Mouse (Mus musculus) myocyte (in vitro differentiated cells): ENCODE measurements around the gene Ttc30a2. TPM values are rescaled to one million over a fixed set of nuclear protein-coding genes. Genes with fewer than 3 reads are reported as not detected.

Source experiments
- H3K27me3 ChIP-seq: one replicate; pipeline ENCODE4 v1.6.1; 2011; ENCODE audit not compliant: control insufficient read depth, insufficient read depth, insufficient read length
- H3K36me3 ChIP-seq: one replicate; pipeline ENCODE4 v1.6.1; 2011; ENCODE audit not compliant: control insufficient read depth, insufficient read depth
- H3K4me2 ChIP-seq: one replicate; pipeline ENCODE4 v1.6.1; 2011; ENCODE audit warnings: low read depth, control low read depth
- H3K4me3 ChIP-seq: one replicate; pipeline ENCODE4 v1.5.1; 2011; ENCODE audit warnings: mild to moderate bottlenecking, control low read depth, moderate library complexity
- H3K79me2 ChIP-seq: one replicate; pipeline ENCODE4 v1.6.1; 2011; ENCODE audit not compliant: control insufficient read depth, insufficient read depth
- H3ac ChIP-seq: one replicate; pipeline ENCODE4 v1.6.1; 2011; ENCODE audit not compliant: control insufficient read depth, insufficient read length
- CEBPB ChIP-seq: IDR thresholded peaks from 2 replicates; pipeline ENCODE4 v1.6.1; 2011; ENCODE audit warnings: mild to moderate bottlenecking, moderate library complexity; ENCODE audit not compliant: poor library complexity, insufficient read depth, severe bottlenecking
- E2F4 ChIP-seq: IDR thresholded peaks from one replicate; pipeline ENCODE4 v1.6.1; 2011; ENCODE audit warnings: mild to moderate bottlenecking, control low read depth, moderate library complexity; ENCODE audit not compliant: insufficient read depth
- MAX ChIP-seq: IDR thresholded peaks from one replicate; pipeline ENCODE4 v1.6.1; 2011; ENCODE audit warnings: low read depth, mild to moderate bottlenecking, control low read depth
- MYOD1 ChIP-seq, 3 experiments: IDR thresholded peaks; one replicate each; pipeline ENCODE4 v1.6.1; 2011; ENCODE audit warnings: control low read depth in 2 of 3, low read depth in 2 of 3, mild to moderate bottlenecking in 2 of 3, moderate library complexity in 1 of 3; ENCODE audit not compliant: insufficient read length in 2 of 3, control insufficient read depth in 1 of 3
- MYOG ChIP-seq, 3 experiments: IDR thresholded peaks; one replicate each; pipeline ENCODE4 v1.6.1; 2011; ENCODE audit warnings: control low read depth in 2 of 3, low read depth in 2 of 3, mild to moderate bottlenecking in 2 of 3; ENCODE audit not compliant: insufficient read length in 2 of 3, control insufficient read depth in 1 of 3, insufficient read depth in 1 of 3
- POLR2A ChIP-seq: IDR thresholded peaks from one replicate; pipeline ENCODE4 v1.6.1; 2011; ENCODE audit warnings: low read depth, mild to moderate bottlenecking, control low read depth, moderate library complexity; ENCODE audit not compliant: insufficient read length
- POLR2AphosphoS2 ChIP-seq: IDR thresholded peaks from one replicate; pipeline ENCODE4 v1.6.1; 2011; ENCODE audit warnings: low read depth, control low read depth; ENCODE audit not compliant: insufficient read length
- REST ChIP-seq: IDR thresholded peaks from one replicate; pipeline ENCODE4 v1.6.1; 2011; ENCODE audit warnings: mild to moderate bottlenecking, control low read depth, moderate library complexity; ENCODE audit not compliant: insufficient read depth, insufficient read length
- SRF ChIP-seq: IDR thresholded peaks from one replicate; pipeline ENCODE4 v1.6.1; 2011; ENCODE audit warnings: low read depth; ENCODE audit not compliant: control insufficient read depth, insufficient read length
- TCF12 ChIP-seq: IDR thresholded peaks from one replicate; pipeline ENCODE4 v1.6.1; 2011; ENCODE audit warnings: mild to moderate bottlenecking, control low read depth; ENCODE audit not compliant: poor library complexity, insufficient read depth, severe bottlenecking
- TCF3 ChIP-seq: IDR thresholded peaks from one replicate; pipeline ENCODE4 v1.6.1; 2011; ENCODE audit warnings: low read depth, control low read depth; ENCODE audit not compliant: insufficient read length
- USF1 ChIP-seq: IDR thresholded peaks from one replicate; pipeline ENCODE4 v1.6.1; 2011; ENCODE audit warnings: low read depth, mild to moderate bottlenecking, control low read depth, moderate library complexity
- polyA plus RNA-seq: library from polyadenylated mRNA; unstranded; fragments of >200 nt; fragmentation: generic; extraction: Trizol; gene quantifications from one replicate; pipeline ENCODE4 v1.2.1, GENCODE M21; 2012; ENCODE audit warnings: missing spikeins

Ttc30a2 gene
- polyA plus RNA-seq, 1 experiment = 0.06 TPM

DNA sequence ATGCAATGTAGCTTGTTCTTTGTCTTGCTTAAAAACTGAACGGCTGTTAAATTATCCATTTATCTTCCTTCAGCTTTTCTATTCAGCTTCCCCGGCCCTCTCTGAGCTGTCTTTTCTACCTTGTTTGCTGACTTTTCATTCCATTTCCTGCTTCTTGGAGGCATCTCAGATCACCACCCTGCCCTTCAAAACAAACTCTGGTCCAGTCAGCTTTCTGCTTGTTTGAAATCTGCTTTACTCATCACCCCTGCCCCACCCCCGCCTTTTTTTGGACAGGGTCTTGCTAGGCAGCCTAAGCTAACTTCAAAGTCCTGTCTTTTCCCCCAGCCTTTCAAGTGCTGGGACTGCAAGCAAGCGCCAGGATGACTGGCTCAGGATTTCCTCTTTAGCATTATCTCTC is 28.2 kb upstream of the Ttc30a2 start:
- Histone ChIP-seq H3ac (no peak overlapping the region), H3K4me2 (no peak overlapping the region), H3K36me3 (no peaks in the 10 kb centered on the region), H3K79me2 (no peaks in the 10 kb centered on the region), H3K4me3 (no peak overlapping the region), H3K27me3 (peaks cover 21% of the 10 kb centered on the region)
- no peak for TF ChIP-seq SRF
- no peak for TF ChIP-seq TCF3
- no peak for TF ChIP-seq POLR2A
- TF ChIP-seq USF1 = no peak
- no peak for TF ChIP-seq TCF12

DNA sequence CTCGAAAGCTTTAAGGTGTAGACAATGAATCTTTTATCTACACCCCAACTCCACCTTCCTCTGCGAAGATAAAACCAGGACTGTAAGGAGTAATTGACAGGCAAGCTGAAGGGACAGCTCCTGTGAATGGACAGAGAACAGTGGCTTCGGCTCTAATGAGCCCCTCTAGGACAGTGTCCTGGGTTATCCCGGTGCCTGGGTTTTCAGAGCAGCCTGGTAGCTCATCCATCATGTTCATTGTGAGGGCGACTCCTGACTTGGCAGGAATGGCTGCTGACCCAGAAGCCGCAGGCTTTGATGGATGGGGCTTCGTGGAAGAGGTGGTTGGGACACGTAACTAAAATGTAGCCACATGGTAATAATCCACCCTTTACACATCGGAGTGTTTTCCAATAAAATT is 24.9 kb upstream of the Ttc30a2 start:
- H3K27me3 ChIP-seq = peaks cover 21% of the 10 kb centered on the region
- H3K4me3 ChIP-seq = no peak overlapping the region
- H3K4me2 ChIP-seq = no peak overlapping the region
- H3ac ChIP-seq = no peak overlapping the region
- H3K79me2 ChIP-seq = no peaks in the 10 kb centered on the region
- H3K36me3 ChIP-seq = no peaks in the 10 kb centered on the region
- no peak for TF ChIP-seq CEBPB
- TF ChIP-seq SRF = no peak
- TF ChIP-seq USF1 = no peak

DNA sequence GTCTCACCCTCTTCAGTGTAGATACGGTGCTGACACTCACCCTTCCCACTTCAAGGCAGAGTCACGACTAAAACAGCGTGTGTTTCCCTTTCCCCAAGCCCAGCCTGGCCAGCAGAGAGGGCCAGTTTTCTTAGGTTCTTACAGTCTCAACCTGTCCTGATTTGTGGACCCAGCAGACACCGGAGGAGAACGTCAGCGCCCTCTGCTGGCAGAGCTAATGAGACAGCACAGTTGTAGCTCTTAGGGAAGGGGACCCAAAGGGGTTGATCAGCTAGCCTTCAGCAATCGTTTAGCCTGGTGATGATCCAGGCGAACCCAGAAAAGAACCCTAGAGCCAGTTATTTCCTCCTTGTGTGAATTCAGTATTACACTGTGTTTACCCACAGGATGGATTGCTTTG is 23.4 kb upstream of the Ttc30a2 start:
- H3K27me3 ChIP-seq = peaks cover 21% of the 10 kb centered on the region
- no peaks in the 10 kb centered on the region for H3K79me2 ChIP-seq
- TF ChIP-seq E2F4 = no peak
- no peak for TF ChIP-seq MYOG (IDR thresholded peaks at IDR 0.05; ENCODE audit: control insufficient read depth in 1 of 3, insufficient read depth in 1 of 3, insufficient read length in 2 of 3, low read depth in 2 of 3)
- no peak for TF ChIP-seq MYOD1 (IDR thresholded peaks at IDR 0.05; ENCODE audit: control insufficient read depth in 1 of 3, insufficient read length in 2 of 3, low read depth in 2 of 3)
- no peak for TF ChIP-seq TCF12
- H3K36me3 ChIP-seq = no peaks in the 10 kb centered on the region
- H3K4me2 ChIP-seq = no peak overlapping the region
- H3ac ChIP-seq = no peak overlapping the region
- no peak overlapping the region for H3K4me3 ChIP-seq

GRCm38 (mm10) chr2:75999636-76000035 is 21.7 kb upstream of the Ttc30a2 start:
- H3K27me3 ChIP-seq = peaks cover 22% of the 10 kb centered on the region
- no peak overlapping the region for H3K4me3 ChIP-seq
- no peak overlapping the region for H3ac ChIP-seq
- H3K36me3 ChIP-seq = no peaks in the 10 kb centered on the region
- TF ChIP-seq CEBPB (no peak), MYOG (IDR thresholded peaks at IDR 0.05; ENCODE audit: control insufficient read depth in 1 of 3, insufficient read depth in 1 of 3, insufficient read length in 2 of 3, low read depth in 2 of 3) (no peak), REST (no peak), POLR2A (no peak), E2F4 (no peak), TCF3 (no peak), MYOD1 (IDR thresholded peaks at IDR 0.05; ENCODE audit: control insufficient read depth in 1 of 3, insufficient read length in 2 of 3, low read depth in 2 of 3) (no peak), USF1 (no peak), POLR2AphosphoS2 (no peak), SRF (no peak)
- no peaks in the 10 kb centered on the region for H3K79me2 ChIP-seq
- no peak overlapping the region for H3K4me2 ChIP-seq

- Histone ChIP-seq H3K4me3 (no peak overlapping the region), H3K27me3 (peaks cover 18% of the 10 kb centered on the region), H3ac (no peak overlapping the region), H3K4me2 (no peak overlapping the region), H3K79me2 (no peaks in the 10 kb centered on the region), H3K36me3 (no peaks in the 10 kb centered on the region)
- TF ChIP-seq SRF (no peak), TCF3 (no peak), POLR2AphosphoS2 (no peak), MYOG (IDR thresholded peaks at IDR 0.05; ENCODE audit: control insufficient read depth in 1 of 3, insufficient read depth in 1 of 3, insufficient read length in 2 of 3, low read depth in 2 of 3) (no peak), USF1 (no peak), CEBPB (no peak), REST (no peak), TCF12 (no peak), MYOD1 (IDR thresholded peaks at IDR 0.05; ENCODE audit: control insufficient read depth in 1 of 3, insufficient read length in 2 of 3, low read depth in 2 of 3) (no peak), MAX (no peak), E2F4 (no peak), POLR2A (no peak)
Observed at GRCm38 (mm10) chr2:75998692-75999091, 20.7 kb upstream of the Ttc30a2 start.

DNA sequence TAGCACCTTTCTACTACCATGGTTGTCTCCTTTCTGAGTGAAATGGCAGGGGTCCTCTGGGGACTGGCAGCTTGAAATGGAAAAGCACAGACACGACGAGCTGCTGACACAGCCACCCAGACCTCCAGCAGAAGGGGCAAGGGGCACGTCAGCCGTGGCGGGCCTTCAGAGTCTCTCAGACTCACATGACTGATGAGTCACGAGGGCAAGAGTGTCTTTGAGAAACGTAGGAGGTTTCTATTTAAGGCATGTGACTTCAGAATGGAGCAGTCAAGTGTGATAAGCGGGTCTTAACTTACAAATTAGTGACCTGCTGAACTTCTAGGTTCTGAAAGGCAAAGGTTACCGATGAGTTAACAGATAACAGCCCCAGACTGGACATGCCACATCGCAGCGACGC is 19.8 kb upstream of the Ttc30a2 start:
- no peak for TF ChIP-seq MYOD1 (IDR thresholded peaks at IDR 0.05; ENCODE audit: control insufficient read depth in 1 of 3, insufficient read length in 2 of 3, low read depth in 2 of 3)
- no peak for TF ChIP-seq REST
- TF ChIP-seq TCF3 = no peak
- no peak for TF ChIP-seq USF1
- no peak for TF ChIP-seq TCF12
- no peak for TF ChIP-seq CEBPB
- TF ChIP-seq MAX = no peak
- TF ChIP-seq POLR2A = no peak
- TF ChIP-seq SRF = no peak
- no peak for TF ChIP-seq MYOG (IDR thresholded peaks at IDR 0.05; ENCODE audit: control insufficient read depth in 1 of 3, insufficient read depth in 1 of 3, insufficient read length in 2 of 3, low read depth in 2 of 3)
- TF ChIP-seq POLR2AphosphoS2 = no peak
- no peak for TF ChIP-seq E2F4
- H3K27me3 ChIP-seq = peaks cover 17% of the 10 kb centered on the region
- no peak overlapping the region for H3K4me2 ChIP-seq
- no peaks in the 10 kb centered on the region for H3K36me3 ChIP-seq
- H3K4me3 ChIP-seq = no peak overlapping the region
- H3ac ChIP-seq = no peak overlapping the region
- H3K79me2 ChIP-seq = no peaks in the 10 kb centered on the region
